Mouse (Mus musculus) layer of hippocampus, postnatal 36 days (tissue): ENCODE results near the gene Jam2. TPM values are rescaled to one million over a fixed set of nuclear protein-coding genes. Genes with fewer than 3 reads are reported as not detected.
A peak's percentile ranks its signal among the peaks of the same experiment; 100 is the strongest.

Experiments used
- DNase-seq, 2 experiments: peaks; one replicate each; pipeline ENCODE4 v3.0.0; 2022
- total RNA-seq, 2 experiments: library from RNA; stranded (reverse); gene quantifications; 2 replicates each; pipeline ENCODE4 v1.2.3; 2021

Jam2 gene
- total RNA-seq, 2 experiments from 2014 or later: 21.2 to 22.3 TPM

GRCm38 (mm10) chr16:84783279-84783678 is 9.4 kb downstream of the Jam2 start:
- DNase-seq: no peak

- DNase-seq: no peak
Observed at GRCm38 (mm10) chr16:84784966-84785365, 11.0 kb downstream of the Jam2 start.

GRCm38 (mm10) chr16:84790595-84791165 is 16.8 kb downstream of the Jam2 start:
- DNase-seq: no peak

GRCm38 (mm10) chr16:84793401-84793800 is 19.5 kb downstream of the Jam2 start:
- DNase-seq: no peak

GRCm38 (mm10) chr16:84795337-84795736 is 21.4 kb downstream of the Jam2 start:
- DNase-seq: no peak

GRCm38 (mm10) chr16:84796678-84797077 is 22.8 kb downstream of the Jam2 start:
- no peak for DNase-seq

GRCm38 (mm10) chr16:84800038-84800437 is 26.1 kb downstream of the Jam2 start:
- DNase-seq: no peak

- no peak for DNase-seq
Observed at GRCm38 (mm10) chr16:84802217-84802616, 28.3 kb downstream of the Jam2 start.

GRCm38 (mm10) chr16:84804866-84805265 is 30.9 kb downstream of the Jam2 start:
- DNase-seq: no peak

GRCm38 (mm10) chr16:84806175-84806574 is 32.3 kb downstream of the Jam2 start:
- no peak for DNase-seq

GRCm38 (mm10) chr16:84807874-84808273 is 34.0 kb downstream of the Jam2 start:
- no peak for DNase-seq

- no peak for DNase-seq
Observed at GRCm38 (mm10) chr16:84810254-84810653, 36.3 kb downstream of the Jam2 start.

- no peak for DNase-seq
Observed at GRCm38 (mm10) chr16:84813852-84814251, 39.9 kb downstream of the Jam2 start.

- DNase-seq: no peak
Observed at GRCm38 (mm10) chr16:84814511-84814910, 40.6 kb downstream of the Jam2 start.

GRCm38 (mm10) chr16:84817423-84817822 is 43.5 kb downstream of the Jam2 start:
- DNase-seq: no peak

GRCm38 (mm10) chr16:84825009-84825408 is 51.1 kb downstream of the Jam2 start:
- DNase-seq: no peak

- no peak for DNase-seq
Observed at GRCm38 (mm10) chr16:84831696-84832095, 57.8 kb downstream of the Jam2 start.

GRCm38 (mm10) chr16:84832736-84833135 is 58.8 kb downstream of the Jam2 start:
- DNase-seq: peak in 1 of 2 experiments; percentile 19

GRCm38 (mm10) chr16:84834344-84834743 is 60.4 kb downstream of the Jam2 start:
- DNase-seq: no peak

- DNase-seq: peak; percentile 89
Observed at GRCm38 (mm10) chr16:84834745-84835440, 61.0 kb downstream of the Jam2 start, which contains the start of gene Gabpa. Gene Gabpa, plus strand, starts transcription at chr16:84834925.

- peak; percentile 81 to 83 for DNase-seq
Observed at GRCm38 (mm10) chr16:84835441-84835822, 61.5 kb downstream of the Jam2 start, which contains the start of gene Atp5j. Gene Atp5j, minus strand, starts transcription at chr16:84835625.

GRCm38 (mm10) chr16:84835823-84836743 is 62.2 kb downstream of the Jam2 start:
- peak in 1 of 2 experiments; percentile 10 for DNase-seq

GRCm38 (mm10) chr16:84838576-84838975 is 64.7 kb downstream of the Jam2 start:
- DNase-seq: no peak
